Mouse (Mus musculus) adrenal gland, adult (tissue): Measurements from ENCODE around the gene Lpp.
A peak's percentile ranks its signal among the peaks of the same experiment; 100 is the strongest.

ENCODE experiments used
- DNase-seq, 2 experiments: peaks; one replicate each; pipeline ENCODE4 v3.0.0; 2022 to 2023; ENCODE audit warnings: low spot score in 1 of 2; ENCODE audit not compliant: inconsistent age in 2 of 2

Lpp gene

DNA sequence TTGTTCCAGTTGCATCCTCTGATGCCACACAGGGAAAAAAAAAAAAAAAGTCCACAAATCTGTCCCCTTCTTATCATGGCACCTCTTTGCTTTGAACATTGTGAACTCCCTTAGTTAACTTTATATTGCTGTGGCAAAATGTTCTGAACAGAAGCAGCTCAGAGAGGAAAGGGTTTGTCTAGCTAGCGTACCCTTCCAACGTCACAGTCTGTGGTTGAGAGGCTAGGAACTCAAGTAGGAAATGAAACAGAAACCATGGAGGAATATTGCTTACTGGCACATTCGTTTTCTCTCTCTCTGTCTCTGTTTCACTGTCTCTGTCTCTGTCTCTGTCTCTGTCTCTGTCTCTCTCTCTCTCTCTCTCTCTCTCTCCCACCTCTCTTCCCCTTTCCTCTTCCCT, 631.3 kb downstream of the Lpp start:
- DNase-seq = no peak

- DNase-seq = peak; percentile 47 to 73
These were observed 632.9 kb downstream of the Lpp start for GRCm38 (mm10) chr16:25026191-25026590.

DNA sequence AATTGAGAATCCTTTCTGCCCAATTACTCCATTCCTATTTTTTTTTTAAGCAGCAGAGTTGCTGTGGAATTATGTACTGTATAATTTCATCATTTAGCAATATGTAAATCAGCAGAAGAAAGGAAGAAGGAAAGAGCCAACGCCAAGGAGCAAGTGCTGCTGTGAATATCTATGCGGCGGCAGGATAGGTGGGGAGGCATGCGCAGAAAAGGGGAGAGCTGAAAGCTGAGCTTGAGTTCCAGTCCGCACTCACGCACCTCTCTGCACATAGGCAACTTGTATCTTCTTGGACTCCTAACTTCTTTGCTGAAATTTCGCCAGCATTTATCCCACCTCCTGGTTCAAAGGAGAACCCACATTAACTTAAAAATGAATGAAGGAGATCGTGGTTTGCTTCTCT, 636.2 kb downstream of the Lpp start:
- no peak for DNase-seq

- no peak for DNase-seq
These were observed 644.1 kb downstream of the Lpp start for GRCm38 (mm10) chr16:25037361-25037760.

GRCm38 (mm10) chr16:25038529-25038928, 645.2 kb downstream of the Lpp start:
- DNase-seq = no peak

- DNase-seq = no peak
These were observed 646.6 kb downstream of the Lpp start for GRCm38 (mm10) chr16:25039904-25040303.

DNA sequence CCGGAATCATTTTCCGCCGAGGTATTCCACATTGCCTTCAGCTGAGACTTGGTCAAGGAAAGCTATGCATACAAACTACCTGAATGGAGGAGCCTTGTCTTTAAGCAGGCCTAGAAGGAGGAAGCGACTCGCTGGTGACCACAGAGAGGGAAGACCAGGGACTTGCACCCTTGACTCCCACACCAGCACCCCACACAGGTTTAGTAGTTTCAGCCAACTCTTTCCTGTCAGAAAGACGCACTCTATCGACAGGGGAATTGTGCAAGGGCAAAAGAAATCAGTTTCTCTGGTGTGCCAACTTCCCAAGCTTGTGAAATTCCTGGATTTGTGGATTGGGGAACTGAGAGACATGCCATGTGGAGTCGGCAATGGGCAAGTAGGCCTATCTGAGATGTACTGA, 647.9 kb downstream of the Lpp start:
- DNase-seq = peak in 1 of 2 experiments; percentile 63

DNA sequence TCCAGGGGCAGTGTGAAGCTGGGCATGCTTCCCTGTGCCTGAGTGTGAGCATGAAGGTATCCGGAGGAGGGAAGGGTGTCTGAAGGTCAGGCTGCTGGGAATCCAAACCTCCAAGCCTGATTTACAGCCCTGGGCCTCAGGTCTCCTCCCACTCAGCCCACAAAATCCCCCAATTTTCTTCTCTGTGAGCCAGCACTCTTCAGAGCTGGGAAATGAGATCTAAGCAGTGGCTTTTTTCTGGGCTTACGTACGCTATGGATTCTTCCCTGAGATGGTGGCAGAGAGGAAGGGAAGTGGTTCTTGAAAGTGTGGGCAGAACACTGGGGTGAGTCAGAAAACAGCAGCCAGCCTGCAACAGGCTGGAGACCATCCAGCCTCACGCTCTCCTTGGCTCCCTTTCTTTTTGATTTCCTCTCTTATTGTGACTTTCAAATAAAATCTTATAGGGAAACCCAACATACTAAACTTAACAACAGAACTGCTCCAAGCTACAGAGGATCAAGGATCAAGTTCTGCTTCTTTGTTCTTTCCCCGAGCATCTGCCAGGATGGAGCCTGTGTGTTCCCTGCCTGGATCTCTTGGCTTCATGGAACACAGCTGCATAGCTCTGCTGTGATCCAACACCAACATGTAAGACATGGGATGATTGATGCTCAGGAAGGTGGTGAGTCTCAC, 648.7 kb downstream of the Lpp start:
- DNase-seq = peak in 1 of 2 experiments; percentile 85
